Mouse (Mus musculus) cerebellum, postnatal 25 days (tissue): ENCODE results near the gene Bbx.

ENCODE experiments used
- DNase-seq, 2 experiments: peaks; one replicate each; pipeline ENCODE4 v3.0.0; 2021; ENCODE audit warnings: mixed read lengths in 2 of 2

Bbx gene

DNA sequence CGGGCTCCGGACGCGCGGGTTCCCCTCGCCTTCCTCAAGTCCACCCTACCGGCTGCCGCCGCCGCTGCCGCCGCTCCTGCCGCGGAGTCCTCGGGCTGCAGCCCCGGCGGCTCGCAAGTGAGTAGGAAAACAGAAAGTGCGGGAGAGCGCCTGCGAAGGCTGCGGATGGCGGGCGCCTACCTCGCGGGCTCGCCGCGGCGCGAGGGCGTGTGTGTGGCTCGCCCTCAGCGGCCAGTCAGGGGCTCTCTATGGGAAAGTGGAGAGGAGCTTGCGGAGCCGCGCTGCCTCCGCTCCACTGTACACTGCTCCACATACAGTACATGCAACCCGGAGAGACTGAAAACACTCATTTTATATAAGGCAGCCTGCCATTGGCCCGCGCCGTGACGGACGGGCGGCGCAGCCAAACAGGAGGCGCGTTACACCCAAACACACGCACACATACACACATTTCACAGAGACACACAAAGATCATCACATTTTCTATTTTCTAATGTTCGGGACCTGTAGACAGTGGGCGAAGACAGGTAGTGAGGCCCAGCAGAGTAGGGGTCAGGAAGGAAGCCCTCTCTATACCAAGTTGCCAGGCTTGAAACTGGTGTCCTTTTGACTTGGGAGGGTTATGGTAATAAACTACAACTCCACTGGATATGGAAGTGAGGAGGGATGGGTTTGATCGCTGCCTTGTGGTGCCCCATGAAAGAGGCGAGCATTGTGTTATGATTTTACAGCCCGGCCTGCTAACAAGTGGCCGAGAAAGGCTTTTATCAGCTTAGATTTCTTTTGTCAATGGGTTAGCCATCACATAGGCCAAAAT, at the start of gene Bbx:
Gene Bbx, minus strand, starts transcription at position 329 of the 817 bp plus-strand sequence.
- DNase-seq: peak; percentile 98 to 100

DNA sequence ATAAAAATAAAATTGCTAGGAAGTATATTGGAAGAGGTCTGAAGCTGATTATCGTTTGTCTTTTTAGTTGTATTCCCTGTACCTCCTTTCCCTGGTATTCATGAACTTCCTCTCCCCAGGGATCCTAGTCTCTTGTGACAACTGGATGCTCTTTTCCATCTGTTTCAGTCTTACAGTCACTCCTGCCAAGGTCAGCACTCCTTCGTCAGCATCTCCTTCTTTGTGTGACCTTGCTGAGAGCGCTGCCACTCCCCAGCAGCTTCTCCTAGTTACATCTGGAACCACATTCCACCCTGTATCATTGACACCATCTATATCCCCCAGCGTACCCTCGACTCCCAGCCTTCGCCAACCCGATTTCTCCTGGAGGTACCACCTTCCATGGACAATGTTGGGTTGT, 49.7 kb upstream of the Bbx start:
- no peak for DNase-seq

DNA sequence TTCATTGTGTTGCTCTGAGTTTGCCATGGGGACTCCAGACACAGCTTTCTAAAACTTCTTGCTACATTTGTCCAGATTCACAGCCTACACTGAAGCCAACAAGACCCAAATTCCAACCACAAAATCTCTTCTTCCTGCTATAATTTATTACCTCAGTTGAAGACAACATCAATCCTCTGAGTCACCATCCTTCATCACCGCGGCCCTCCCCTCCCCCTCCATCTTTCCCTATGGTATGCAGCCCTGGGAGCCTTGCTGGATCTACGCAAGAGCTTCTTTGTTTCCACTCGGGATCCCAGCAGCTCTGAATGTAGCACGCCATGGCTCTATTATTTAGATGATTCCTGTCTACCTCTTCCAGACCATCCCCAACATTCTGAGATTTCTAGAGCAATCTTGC, 49.2 kb upstream of the Bbx start:
- no peak for DNase-seq

DNA sequence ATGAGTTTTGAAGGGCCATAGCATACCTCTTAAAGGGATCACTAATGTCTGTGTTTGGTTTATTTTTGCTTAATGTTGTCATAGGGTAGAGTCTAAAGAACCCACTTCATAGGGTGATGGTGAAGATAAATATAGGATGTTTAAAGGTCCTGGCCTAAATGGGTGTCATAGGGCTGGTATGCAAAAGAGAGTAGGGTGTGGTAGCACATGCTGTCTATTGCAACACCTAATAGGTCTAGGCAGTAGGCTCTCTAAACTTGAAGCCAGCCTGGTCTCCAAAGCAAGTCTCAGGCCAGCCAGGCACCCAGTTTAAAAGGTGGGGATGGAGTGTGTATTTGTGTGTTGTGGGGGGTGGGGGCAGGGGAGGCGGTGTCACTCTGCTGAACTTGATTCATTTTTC, 46.5 kb upstream of the Bbx start:
- DNase-seq: no peak

DNA sequence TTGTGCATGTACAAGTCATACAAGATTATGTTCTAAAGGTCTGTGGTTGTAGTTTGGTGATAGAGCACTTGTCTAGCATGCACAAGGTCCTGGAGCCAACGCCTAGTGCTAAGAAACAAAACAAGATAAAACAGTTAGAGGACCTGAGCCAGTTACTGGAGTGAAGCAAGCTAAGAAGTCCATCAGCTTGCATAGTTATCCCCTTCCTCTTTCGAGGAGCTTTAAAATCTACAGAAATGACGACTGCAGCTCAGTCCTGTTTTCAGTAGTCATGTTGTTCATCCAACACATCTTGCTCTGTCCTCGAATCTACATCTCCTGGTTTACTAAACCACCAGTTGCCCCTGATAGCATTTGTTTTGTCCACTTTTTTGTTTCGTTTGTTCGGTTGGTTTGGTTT, 45.4 kb upstream of the Bbx start:
- no peak for DNase-seq

DNA sequence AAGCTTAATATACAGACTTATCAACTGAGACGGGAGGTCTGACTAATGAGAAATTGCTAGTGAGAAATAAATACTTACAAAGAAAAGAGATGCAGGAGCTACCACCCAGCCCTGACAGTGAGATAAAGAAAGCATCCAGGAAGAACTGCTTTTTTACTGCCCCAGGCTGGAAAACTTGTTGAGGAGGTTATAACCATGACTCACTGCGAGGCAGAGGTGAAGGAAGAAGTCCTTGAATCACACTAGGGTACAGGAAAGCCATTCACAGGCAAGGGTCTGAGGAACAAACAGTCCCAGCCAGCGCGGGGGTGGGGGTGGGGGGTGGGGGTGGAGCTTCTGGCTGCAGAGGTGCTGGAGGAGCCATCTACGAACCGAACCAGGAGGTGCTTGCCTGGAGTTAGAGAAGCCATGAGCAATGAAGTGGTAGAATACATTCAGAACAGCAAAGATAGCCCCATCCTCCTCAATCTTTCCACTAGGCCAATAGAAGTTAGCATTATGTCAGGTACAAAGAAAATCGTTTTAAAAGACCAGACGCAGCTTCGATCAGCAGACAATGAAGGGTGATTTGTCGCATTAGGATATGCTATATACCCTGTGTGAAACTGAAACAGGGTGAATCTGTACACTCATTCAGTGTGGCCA, 30.2 kb upstream of the Bbx start:
- DNase-seq: no peak

DNA sequence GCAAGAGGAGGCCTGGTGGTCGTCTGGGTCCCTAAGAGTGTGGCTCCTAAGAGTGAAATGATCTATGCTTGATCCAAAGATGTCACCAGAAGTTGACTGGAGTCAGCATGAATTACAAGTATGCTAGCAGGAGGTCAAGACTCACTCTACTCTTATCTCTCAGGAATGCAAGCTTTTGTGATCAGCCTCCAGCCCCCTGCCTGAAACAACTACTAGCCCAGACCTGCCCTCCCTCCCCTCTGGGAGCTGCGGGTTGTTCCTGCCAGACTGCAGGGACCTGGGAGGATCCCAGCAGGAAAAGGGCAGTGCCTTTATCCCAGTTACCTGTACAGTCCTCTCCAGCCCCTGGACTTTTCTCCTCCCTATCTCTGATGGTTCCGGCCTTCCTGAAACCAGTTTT, 27.0 kb upstream of the Bbx start:
- no peak for DNase-seq

DNA sequence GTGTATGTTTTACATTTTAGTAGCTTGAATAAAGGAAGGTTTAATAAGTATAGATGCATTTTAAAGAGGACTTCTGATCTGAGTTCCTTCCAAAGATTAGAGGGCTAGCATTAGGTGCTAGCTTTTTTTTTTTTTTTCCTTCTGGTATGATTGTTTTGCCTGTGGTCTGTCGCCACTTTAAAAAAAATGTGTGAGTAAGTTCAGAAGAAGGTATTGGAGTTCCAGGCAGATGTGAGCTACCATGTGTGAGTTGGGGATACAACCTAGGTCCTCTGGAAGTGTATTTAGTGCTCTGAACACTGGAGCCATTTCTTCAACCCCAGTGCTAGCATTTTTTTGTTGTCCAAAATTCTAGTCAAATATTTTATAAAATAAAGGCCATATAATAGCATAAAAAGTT, 23.9 kb upstream of the Bbx start:
- no peak for DNase-seq

DNA sequence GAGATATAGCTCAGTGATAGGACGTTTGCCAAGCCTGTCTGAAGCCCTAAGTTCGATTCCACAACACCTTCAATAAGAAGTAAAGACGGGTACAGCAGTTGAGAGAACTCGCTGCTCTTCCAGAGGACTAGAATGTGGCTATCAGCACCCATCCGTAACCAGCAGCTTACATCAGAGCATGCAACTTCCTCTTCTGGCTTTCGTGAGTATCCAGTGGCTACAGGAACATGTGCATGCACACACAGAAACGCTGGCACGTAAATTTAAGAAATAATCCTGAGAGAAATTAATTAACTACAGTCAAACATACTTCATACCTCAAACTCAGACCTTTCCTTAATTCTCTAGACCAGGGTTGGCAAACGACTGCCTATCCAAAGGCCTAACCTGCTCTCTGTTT, 16.9 kb upstream of the Bbx start:
- no peak for DNase-seq

DNA sequence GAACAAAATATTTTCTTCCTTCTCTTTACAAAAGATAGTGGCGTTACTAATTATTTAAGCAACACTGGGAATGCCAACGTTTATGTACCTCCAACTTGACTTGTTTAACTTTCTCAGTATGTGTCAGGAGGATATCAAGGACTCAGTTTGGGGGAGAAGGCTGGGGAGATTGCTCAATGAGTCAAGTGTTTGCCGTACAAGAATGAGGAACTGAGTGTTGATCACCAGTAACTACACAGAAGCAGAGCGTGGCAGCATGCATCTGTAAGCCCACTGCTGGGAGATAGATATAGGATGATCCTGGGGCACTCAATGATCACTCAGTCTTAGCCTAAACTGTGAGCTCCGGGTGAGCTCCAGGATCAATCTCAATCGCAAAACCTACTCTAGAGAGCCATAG, 12.8 kb upstream of the Bbx start:
- no peak for DNase-seq

DNA sequence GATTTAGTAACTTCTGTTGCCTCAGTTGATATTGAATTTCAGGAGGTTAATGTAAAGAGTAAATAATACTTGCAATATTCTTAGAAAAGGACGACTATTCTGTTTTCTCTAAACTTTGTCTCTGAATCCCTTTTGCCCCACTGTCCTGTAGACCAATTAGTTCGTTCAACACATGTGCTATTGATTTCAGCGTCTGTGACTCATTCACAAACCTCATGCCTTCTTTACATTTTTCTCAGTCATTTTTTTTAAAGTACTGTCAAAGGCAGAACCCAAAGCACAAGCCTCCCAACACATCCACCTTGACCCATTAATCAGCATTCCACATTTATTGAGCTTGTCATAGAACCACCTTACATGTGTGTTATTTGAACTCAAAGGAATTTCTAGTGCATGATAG, 6.6 kb upstream of the Bbx start:
- DNase-seq: no peak

DNA sequence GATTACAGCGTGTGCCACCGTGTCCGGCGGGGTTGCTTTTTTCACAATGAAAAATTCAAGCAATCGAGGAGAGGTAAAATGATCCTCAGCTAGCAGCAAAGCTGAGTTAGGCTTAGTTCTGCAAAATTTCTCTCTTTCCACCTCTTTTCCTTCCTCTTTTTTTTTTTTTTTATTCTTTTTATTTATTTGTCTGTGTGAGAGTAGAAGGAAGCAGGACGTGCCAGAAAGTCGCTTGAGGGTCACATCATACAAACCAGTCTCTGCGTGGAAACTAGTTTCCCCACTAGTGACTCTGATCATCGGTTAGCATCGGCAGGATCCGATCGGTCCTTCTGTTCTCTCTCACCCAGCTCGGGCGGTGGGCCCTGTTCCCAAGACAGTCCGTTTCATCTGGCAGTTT, 5.6 kb upstream of the Bbx start:
- no peak for DNase-seq

DNA sequence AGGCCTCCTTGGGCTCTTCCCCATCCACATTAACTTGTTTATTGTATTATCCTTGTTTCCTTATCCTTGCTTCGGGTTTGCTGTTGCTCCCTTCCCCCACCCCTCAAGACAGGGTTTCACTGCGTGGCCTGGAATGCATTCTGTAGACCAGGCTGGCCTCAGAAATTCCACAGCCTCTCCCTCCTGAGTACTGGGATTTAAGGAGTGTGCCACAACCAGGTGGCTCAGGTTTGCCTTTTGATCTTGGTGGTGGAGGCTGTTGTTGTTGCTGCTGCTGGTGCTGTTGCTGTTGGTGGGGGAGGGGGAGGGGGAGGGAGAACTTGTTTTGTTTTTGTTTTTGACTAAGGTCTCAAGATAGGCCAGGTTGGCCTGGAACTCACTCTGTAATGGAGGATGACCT, 5.1 kb upstream of the Bbx start:
- no peak for DNase-seq

DNA sequence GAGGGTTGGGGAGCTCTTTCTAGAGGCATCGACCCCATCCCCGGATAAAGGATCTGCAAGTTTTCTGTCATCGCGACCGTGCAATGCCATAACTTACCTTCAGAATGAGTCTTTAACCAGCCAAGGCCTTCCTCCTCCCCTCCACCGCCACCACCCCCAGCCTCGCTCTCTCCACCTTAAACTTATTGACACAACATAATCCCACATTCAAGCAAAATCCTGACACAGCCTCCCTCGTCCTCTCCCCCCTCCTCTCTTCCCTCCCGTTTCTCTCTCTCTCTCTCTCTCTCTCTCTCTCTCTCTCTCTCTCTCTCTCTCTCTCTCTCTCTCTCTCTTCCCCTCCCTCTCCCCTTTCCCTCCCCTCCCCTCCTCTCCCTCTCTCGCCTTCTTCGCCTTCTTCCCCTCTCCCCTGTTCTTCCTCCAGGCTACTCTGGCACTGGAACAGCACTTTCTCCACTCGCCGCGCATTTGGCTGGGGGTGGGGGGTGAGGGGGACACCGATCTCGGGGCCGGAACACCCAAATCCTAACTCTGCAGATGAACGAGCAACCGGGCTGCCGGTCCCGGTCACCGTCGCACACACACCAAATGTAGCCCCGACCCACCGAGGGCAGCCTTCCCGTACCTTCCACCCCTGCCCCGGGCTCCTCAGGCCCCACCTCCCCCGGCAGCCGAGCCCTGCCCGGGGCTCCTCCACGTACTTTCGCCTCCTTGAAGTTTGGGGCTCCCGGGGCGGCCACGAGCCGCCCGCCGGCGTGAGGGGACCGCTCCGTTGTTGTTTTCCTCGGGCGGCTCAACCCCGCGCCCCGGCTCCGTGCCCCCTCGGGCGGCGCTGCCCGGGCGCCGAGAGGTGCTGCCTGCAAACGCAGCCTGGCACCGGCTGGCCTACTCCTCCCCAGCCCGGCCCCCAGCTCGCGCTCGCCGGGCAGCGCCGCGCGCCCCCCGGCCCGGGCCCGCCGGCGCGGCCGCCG, 894 bp downstream of the Bbx start:
- peak; percentile 65 to 75 for DNase-seq

DNA sequence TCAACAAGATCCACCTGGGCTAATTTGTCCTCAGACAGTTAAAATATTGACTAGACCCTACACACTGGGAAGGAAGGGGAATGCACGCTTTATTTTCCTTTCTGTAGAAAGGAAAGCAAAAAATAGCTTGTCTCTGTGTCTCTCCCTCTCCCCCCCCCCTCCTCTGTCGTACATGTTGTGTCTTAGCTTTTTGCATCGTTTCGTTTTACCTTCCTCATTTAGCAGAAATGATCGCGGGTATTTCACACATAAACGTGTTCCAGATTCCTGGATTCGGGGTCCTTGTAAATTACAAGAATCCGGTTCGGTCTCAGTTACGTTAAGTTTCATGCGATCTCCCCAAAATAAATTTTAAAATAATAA, 1.7 kb downstream of the Bbx start:
- DNase-seq: no peak

DNA sequence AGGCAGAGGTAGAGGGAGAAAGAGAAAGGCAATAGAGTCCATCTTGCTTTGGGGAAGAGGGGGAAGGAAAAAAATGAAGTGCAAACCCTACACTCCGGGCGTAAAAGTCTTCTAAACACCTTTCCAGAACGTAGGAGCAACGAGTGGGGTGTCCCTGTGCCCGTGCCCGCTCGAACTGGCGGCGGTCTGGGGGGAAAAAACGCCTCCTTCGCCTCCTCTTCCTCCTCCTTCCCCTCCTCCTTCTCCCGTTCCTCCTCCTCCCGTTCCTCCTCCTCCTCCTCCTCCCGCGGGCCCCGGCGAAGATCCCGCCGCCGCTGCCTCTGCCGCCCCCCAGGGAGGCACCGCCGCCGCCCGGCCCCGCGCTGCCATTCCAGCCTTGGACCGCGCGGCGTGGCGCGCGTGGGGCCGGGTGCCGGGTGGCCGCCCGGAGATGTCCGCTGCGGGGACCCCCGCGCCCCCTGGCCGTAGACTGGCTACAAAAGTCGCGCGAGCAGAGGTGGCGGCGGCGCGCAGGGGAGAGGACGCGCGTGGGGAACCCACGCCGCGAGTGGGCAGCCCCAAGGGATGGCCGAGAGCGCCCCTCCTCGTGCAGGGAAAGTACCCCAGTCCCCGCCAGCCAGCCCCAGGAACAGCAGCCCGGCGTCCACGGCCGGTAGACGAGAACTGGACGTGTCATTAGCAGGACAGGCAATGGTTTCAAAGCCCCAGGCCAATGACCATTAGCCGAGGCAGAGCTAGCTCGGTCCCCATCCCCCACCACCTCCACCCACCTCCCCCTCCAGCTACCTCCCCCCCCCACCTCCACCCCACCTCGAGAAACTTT, 2.3 kb downstream of the Bbx start:
- DNase-seq: peak; percentile 48 to 59

DNA sequence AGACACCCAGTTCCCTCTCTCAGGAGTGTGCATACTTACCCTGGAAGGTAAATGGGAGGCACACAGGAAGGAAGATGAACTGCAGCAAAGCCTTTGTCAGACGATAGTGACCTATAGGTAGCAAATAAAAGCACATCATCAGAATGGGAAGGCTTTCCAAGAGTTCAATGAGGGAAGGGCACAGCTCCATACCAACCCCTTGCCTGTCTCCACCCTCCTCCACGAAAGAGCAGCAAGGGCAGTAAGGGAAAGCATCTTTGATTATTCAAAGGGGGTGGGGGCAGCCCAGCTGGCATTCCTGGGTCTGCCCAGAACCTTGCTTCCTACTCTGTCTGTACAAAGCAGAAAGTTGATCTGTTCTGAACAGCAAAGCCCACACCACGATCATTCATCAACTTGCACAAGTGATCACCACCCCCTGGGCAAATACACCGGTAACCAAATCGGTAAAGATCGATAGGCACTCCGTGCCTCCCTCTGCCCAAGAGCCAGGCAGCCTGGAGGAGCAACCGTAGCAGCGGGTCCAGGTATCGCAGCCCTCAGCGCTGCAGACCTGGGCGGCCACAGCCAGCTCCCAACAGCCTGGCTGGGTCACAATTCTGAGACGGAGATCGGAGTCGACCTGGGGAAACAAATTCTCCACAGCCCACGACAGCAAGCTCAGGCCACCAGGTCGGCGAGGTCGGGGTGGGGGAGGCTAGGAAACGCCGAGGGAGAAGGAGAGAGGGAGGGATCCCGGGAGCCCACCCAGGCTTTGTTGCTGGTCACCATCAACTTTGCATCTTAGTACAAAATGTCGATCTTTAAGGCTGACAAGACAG, 3.1 kb downstream of the Bbx start:
- DNase-seq: peak; percentile 38 to 49

DNA sequence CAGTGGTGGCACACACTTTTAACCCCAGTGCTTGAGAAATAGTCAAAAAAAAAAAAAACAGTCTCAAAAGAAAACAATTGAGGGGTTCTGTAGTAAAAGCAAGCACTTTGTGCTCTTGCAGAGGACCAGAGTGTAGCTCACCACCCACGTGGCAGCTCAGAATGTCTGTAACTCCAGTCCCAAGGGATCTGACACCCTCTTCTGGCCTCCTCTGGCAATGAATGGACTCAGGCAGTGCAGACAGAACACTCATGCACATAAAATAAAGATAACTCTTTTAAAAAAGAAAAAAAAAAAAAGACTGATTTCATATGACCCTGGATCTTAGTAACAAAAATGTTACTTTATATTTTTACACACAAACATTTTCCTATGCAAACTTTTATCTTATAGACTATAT, 12.1 kb downstream of the Bbx start:
- DNase-seq: no peak

DNA sequence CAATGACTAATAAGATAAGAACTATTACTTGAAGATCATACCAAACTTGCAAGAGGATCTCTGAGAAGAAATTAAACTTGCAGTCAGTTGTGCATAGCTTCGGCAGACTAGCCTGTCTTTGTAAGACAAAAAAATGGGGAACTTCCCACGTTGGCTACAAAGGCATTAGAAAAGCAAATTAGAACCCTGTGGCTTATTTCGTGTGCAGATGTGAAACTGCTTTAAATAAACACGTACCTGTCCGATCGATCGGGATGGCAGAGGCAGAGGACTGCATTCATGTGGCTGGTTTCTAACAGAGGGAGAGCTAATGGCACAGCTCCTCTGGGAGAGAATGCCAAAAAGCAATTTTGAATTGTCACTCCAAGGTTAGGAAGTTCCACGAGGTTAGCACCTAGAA, 16.8 kb downstream of the Bbx start:
- no peak for DNase-seq

DNA sequence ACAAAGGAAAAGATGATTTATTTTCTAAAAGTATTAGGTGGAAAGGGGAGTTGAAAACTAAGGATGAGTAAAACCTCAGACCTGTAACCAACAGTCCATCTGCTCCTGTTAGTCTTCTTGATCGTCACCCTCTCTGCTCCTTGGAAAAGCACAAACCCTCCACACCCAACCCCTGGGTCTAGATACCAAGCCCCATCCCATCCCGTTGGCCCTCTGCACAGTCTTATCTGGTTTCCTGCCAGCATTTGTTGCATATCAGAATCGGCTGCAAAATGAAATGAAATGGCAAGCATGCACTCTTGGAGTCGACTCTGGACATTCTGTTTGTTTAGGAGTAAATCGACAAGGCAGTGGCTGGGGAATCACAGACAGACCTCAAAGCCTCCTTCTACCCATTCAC, 29.3 kb downstream of the Bbx start:
- DNase-seq: no peak

DNA sequence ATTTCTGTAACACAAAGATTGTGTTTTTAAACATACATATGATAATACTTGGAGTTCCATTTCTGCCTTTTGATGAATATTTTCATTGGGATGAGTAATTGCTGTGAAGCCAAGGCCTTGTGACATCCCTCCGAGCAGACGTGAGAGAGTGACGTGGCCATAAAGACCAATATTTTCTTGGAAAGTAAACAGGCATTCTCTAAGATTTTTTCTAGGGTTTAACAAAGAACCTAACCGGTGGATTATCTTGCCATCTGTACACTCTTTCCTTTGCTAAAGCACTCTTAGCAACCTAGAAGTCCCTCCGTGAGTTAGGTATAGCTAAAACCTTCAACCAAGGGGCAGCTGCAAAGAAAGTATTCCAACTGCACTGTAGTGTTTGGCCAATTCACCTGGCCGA, 32.4 kb downstream of the Bbx start:
- no peak for DNase-seq

DNA sequence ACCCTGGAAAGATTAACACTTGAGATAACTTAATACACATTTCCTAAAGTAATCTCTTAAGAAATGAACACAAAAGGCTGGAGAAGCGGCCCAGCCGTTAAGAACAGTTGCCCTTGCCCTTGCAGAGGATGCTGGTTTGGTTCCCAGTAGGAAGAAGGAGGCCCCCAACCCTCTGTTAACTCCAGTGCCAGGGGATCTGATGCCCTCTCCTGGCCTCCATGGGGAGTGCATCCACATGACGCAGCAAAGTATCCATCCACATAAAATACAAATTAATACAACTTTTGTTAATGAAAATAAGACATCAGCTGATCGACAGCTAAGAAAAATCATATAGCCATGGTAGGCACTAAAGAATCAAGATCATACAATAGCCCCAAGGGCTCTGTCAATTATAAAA, 33.6 kb downstream of the Bbx start:
- no peak for DNase-seq
